Mouse (Mus musculus): ENCODE data around the gene Slc19a2. TPM values are rescaled to one million over a fixed set of nuclear protein-coding genes. Genes with fewer than 3 reads are reported as not detected.

Gene Slc19a2
- polyA plus RNA-seq, 1 experiment from 2014 or later, result 8.1 TPM

DNA sequence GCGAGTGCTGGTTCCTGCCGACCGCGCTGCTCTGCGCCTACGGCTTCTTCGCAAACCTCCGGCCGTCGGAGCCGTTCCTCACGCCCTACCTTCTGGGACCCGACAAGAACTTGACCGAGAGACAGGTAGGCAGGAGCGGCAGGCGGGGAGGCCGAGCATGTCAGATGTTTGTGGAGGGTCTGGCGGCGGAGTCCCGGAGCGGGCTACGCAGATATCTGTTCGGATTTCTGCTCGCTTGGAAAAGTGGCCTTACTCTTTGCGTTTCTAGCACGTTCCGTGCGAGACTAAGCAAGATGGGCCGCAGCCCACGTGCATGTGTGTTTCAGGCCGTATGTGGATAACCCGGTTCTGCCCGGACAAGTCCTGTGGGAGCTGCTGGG is 476 bp downstream of the Slc19a2 start:
- H3K9me3 ChIP-seq (ENCODE audit: control insufficient read depth, low read length), result no peaks in the 10 kb centered on the region
- H3K4me2 ChIP-seq (replicated peaks), result peak overlapping the region; percentile 80
- peak overlapping the region; percentile 60 for H3K9ac ChIP-seq
- no peaks in the 10 kb centered on the region for H3K27me3 ChIP-seq (ENCODE audit: control insufficient read depth, insufficient read depth, low read length)
- under 1% methylated on average over 32 of the region's 33 CpGs for WGBS
- ATAC-seq (ENCODE audit: low FRiP score), result no peak; the same call in 1 of the 2 replicates
- peak overlapping the region; percentile 74 for H3K27ac ChIP-seq
- H3K4me3 ChIP-seq (replicated peaks; ENCODE audit: low read length), result peak overlapping the region; percentile 76
- H3K36me3 ChIP-seq (replicated peaks; ENCODE audit: control insufficient read depth, insufficient read depth), result no peaks in the 10 kb centered on the region
- DNase-seq (ENCODE audit: low spot score), result peak; percentile 54
- H3K4me1 ChIP-seq (replicated peaks; ENCODE audit: control insufficient read depth, insufficient read depth, low read length), result peaks cover 22% of the 10 kb centered on the region

DNA sequence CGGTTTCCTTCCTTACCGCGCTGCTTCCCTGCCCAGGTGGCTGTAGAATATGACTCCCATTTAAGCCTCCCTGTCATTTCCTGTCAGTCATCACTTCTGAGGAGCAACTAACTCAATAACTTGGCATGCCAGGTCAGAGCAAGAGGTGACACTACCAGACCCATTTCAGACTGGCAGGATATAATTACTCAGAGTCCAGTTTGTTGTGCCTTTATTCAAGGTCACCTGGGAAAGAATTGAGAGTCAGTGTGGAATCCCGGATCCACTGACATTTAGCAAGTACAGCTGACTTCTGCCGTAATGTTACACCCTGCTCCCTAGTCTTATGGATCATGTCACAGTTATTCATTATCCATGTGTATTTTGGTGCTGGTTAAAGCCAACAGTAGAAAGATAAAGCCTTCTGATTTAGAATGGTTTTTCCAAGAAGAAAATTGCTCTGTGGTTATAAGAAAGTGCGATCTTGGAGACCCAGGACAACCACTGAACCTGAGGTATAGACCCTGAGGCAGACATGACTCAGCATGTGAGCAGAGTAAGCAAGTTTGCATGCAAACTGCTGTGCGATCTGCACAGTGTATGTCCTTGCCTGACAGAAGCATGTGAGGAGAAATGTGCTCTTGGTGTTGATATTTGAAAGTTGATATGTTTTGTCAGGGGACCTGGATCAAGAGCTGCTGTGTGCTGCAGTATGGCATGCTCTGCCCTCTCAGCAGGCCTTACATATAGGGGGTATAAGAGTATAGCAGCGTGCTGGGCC is 1.7 kb downstream of the Slc19a2 start:
- no peak overlapping the region for H3K4me3 ChIP-seq (replicated peaks; ENCODE audit: low read length)
- H3K9ac ChIP-seq, result no peak overlapping the region
- no peak overlapping the region for H3K27ac ChIP-seq
- 63% methylated on average over 8 of the region's 8 CpGs for WGBS
- H3K4me1 ChIP-seq (replicated peaks; ENCODE audit: control insufficient read depth, insufficient read depth, low read length), result peaks cover 22% of the 10 kb centered on the region
- peak overlapping the region; percentile 80; the same call in 1 of the 2 replicates for H3K4me2 ChIP-seq (replicated peaks)
- ATAC-seq (ENCODE audit: low FRiP score), result no peak
- no peaks in the 10 kb centered on the region for H3K27me3 ChIP-seq (ENCODE audit: control insufficient read depth, insufficient read depth, low read length)
- H3K9me3 ChIP-seq (ENCODE audit: control insufficient read depth, low read length), result no peaks in the 10 kb centered on the region
- no peak for DNase-seq (ENCODE audit: low spot score)
- no peaks in the 10 kb centered on the region for H3K36me3 ChIP-seq (replicated peaks; ENCODE audit: control insufficient read depth, insufficient read depth)

DNA sequence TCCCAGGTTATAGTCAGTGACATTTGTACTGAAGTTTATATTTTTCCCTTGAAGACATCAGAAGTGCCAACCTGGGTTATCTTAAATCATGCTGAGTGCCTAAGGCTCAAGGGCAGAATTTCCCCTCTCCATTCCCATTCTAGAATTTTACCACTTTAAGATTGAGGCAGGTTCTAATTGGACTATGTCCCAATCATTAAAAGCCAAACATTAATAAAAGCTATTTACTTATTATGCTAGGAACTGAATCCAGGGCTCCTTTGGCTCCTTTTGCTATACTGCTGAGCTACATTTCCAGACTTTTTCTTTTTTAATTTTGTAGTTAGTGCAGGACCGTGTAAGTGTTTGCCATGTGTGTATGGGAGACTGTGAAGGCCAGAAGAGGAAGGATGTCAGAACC is 2.6 kb downstream of the Slc19a2 start:
- peaks cover 22% of the 10 kb centered on the region for H3K4me1 ChIP-seq (replicated peaks; ENCODE audit: control insufficient read depth, insufficient read depth, low read length)

DNA sequence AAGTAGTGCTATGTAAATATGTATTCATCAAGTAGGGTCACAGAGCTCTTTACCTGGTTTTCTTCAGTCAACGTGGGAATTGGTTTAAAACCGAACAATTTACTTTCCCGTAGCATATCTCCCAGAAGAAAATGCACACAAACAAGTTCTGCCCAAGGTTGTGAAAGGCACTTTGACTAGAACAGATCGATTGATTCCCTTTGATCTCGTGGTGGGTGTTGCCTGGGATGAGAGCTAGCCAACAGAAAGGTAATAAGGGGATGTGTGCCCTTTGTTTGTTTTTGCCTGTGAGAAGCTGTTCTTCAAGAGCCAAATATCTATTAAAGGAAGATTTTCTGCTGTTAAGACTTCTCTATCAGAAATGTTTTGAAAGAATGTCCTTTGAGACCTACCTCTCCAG is 3.7 kb downstream of the Slc19a2 start:
- H3K4me2 ChIP-seq (replicated peaks), result no peak overlapping the region
- H3K4me1 ChIP-seq (replicated peaks; ENCODE audit: control insufficient read depth, insufficient read depth, low read length), result peaks cover 22% of the 10 kb centered on the region
- peaks cover 6% of the 10 kb centered on the region; the same call in 1 of the 2 replicates for H3K36me3 ChIP-seq (replicated peaks; ENCODE audit: control insufficient read depth, insufficient read depth)
- H3K9ac ChIP-seq, result no peak overlapping the region
- DNase-seq (ENCODE audit: low spot score) (no peak), ATAC-seq (ENCODE audit: low FRiP score) (no peak)
- no peak overlapping the region for H3K4me3 ChIP-seq (replicated peaks; ENCODE audit: low read length)
- H3K27me3 ChIP-seq (ENCODE audit: control insufficient read depth, insufficient read depth, low read length), result no peaks in the 10 kb centered on the region
- 85% methylated on average over 5 of the region's 5 CpGs for WGBS
- H3K27ac ChIP-seq, result no peak overlapping the region
- H3K9me3 ChIP-seq (ENCODE audit: control insufficient read depth, low read length), result no peaks in the 10 kb centered on the region

More for the DNA sequence above, 2.6 kb downstream of the Slc19a2 start:
- Histone ChIP-seq H3K9me3 (ENCODE audit: control insufficient read depth, low read length) (no peaks in the 10 kb centered on the region), H3K27ac (no peak overlapping the region), H3K36me3 (replicated peaks; ENCODE audit: control insufficient read depth, insufficient read depth) (no peaks in the 10 kb centered on the region), H3K4me3 (replicated peaks; ENCODE audit: low read length) (no peak overlapping the region), H3K27me3 (ENCODE audit: control insufficient read depth, insufficient read depth, low read length) (no peaks in the 10 kb centered on the region), H3K9ac (no peak overlapping the region), H3K4me2 (replicated peaks) (no peak overlapping the region)
- WGBS, result 86% methylated on average over 1 of the region's 1 CpGs
- no peak for DNase-seq (ENCODE audit: low spot score)
- ATAC-seq (ENCODE audit: low FRiP score), result no peak

DNA sequence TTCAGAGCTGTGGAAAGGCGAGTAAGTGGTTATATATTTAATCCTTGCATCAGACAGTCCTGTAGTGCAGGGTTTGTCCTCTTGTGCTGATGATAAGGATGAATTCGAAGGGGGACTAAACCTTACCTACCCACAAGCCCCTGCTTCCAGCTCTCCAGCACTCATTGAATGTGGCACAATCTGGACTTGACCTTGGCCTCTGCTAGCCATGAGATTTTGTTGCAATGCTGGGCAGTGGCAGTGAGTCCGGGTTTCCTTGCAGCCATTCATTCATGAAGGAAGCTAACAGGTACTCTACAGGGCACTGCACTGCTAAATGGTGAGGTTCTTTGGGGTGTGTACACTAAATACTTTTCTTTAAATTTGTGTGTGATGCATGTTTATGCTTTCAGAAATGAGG is 6.0 kb downstream of the Slc19a2 start:
- Histone ChIP-seq H3K9me3 (ENCODE audit: control insufficient read depth, low read length) (no peaks in the 10 kb centered on the region), H3K27me3 (ENCODE audit: control insufficient read depth, insufficient read depth, low read length) (no peaks in the 10 kb centered on the region), H3K4me3 (replicated peaks; ENCODE audit: low read length) (no peak overlapping the region), H3K36me3 (replicated peaks; ENCODE audit: control insufficient read depth, insufficient read depth) (peaks cover 6% of the 10 kb centered on the region; the same call in 1 of the 2 replicates), H3K4me2 (replicated peaks) (no peak overlapping the region), H3K27ac (no peak overlapping the region), H3K9ac (no peak overlapping the region), H3K4me1 (replicated peaks; ENCODE audit: control insufficient read depth, insufficient read depth, low read length) (peaks cover 11% of the 10 kb centered on the region)
- WGBS, result 82% methylated on average over 3 of the region's 3 CpGs
- no peak for ATAC-seq (ENCODE audit: low FRiP score)
- no peak for DNase-seq (ENCODE audit: low spot score)

DNA sequence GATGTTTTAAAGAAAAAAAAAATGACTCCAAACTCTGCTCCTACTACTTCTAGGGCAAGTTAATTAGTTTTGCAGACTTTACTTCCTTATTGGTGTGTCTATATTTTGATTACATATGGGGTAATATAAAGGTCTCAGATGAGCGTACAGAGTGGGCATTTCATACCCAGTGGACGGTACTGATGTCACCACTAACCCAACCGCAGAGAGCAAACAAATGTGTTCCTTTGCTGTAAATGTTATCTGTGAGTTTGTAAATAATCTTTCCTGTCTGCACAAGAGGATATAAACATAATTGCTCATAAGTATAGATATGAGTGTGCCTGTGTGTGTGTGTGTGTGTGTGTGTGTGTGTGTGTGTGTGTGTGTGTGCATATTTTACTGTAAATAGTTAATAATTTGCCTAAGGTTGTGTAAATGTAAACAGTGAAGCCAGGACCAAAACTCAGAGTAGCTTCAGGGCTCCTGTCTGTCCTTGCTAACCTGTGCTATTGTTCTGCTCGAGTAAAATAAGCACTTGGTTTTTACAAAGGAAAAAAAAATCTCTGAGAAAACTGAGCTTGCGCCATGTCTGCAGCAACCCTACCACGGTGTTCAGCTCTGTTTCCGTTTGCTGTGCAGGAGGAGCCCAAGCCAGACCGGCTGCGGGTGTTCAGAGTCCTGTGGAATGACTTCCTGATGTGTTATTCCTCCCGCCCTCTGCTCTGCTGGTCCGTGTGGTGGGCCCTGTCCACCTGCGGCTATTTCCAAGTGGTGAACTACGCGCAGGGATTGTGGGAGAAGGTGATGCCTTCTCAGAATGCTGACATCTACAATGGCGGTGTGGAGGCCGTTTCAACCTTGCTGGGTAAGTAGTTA is 11.6 kb downstream of the Slc19a2 start:
- H3K27me3 ChIP-seq (ENCODE audit: control insufficient read depth, insufficient read depth, low read length), result no peaks in the 10 kb centered on the region
- no peaks in the 10 kb centered on the region for H3K9me3 ChIP-seq (ENCODE audit: control insufficient read depth, low read length)
- peaks cover 22% of the 10 kb centered on the region for H3K36me3 ChIP-seq (replicated peaks; ENCODE audit: control insufficient read depth, insufficient read depth)
- H3K27ac ChIP-seq, result no peak overlapping the region
- H3K4me1 ChIP-seq (replicated peaks; ENCODE audit: control insufficient read depth, insufficient read depth, low read length), result no peaks in the 10 kb centered on the region
- 85% methylated on average over 16 of the region's 16 CpGs for WGBS
- ATAC-seq (ENCODE audit: low FRiP score) (no peak), DNase-seq (ENCODE audit: low spot score) (no peak)
- no peak overlapping the region for H3K9ac ChIP-seq
- H3K4me3 ChIP-seq (replicated peaks; ENCODE audit: low read length), result no peak overlapping the region
- H3K4me2 ChIP-seq (replicated peaks), result no peak overlapping the region

DNA sequence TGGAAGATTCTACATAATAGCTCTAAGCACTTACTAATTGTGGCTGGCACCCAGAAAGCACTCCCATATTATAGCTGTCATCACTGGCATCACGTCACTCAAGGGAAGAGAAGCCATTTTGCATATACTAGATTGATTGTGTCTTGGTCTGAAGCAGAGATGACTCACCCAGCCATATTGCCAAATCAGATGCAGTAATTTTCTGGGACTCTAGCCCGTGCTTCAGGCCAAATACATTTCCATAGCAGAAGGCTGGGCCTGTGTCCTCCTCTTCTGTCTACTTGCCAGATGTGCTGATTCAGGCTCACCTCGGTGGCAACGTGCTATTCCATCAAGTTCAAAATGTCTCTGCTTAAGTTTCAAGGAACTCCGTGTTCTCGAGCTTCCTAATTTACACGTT is 12.7 kb downstream of the Slc19a2 start:
- whole genome bisulfite sequencing, result 93% methylated on average over 7 of the region's 7 CpGs
- Histone ChIP-seq H3K9me3 (ENCODE audit: control insufficient read depth, low read length) (no peaks in the 10 kb centered on the region), H3K9ac (no peak overlapping the region), H3K4me3 (replicated peaks; ENCODE audit: low read length) (no peak overlapping the region), H3K27ac (no peak overlapping the region), H3K4me2 (replicated peaks) (no peak overlapping the region), H3K27me3 (ENCODE audit: control insufficient read depth, insufficient read depth, low read length) (no peaks in the 10 kb centered on the region), H3K4me1 (replicated peaks; ENCODE audit: control insufficient read depth, insufficient read depth, low read length) (no peaks in the 10 kb centered on the region), H3K36me3 (replicated peaks; ENCODE audit: control insufficient read depth, insufficient read depth) (peaks cover 22% of the 10 kb centered on the region)
- DNase-seq (ENCODE audit: low spot score) (no peak), ATAC-seq (ENCODE audit: low FRiP score) (no peak)

DNA sequence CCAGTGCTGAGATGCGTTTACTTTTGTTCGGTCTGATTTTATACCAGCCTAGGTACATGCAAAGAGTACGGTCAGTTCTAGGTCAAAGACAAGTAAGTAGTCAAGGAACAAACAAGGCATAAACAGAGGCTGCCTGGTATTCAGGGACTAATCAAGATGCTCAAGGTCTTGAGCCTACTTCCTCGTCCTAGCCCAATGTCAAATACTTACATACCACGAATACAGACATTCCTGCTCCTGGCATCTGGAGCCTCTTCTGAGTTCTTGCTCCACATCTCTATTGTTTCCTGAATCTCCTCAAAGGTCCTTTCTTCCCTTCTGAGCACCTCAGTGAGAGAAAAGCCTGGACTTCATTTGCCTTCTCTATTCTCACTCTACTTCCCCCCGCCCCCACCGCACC is 22.1 kb downstream of the Slc19a2 start:
- Histone ChIP-seq H3K9ac (no peak overlapping the region), H3K4me1 (replicated peaks; ENCODE audit: control insufficient read depth, insufficient read depth, low read length) (no peaks in the 10 kb centered on the region), H3K9me3 (ENCODE audit: control insufficient read depth, low read length) (no peaks in the 10 kb centered on the region), H3K4me2 (replicated peaks) (no peak overlapping the region), H3K4me3 (replicated peaks; ENCODE audit: low read length) (no peak overlapping the region), H3K27me3 (ENCODE audit: control insufficient read depth, insufficient read depth, low read length) (no peaks in the 10 kb centered on the region), H3K27ac (no peak overlapping the region), H3K36me3 (replicated peaks; ENCODE audit: control insufficient read depth, insufficient read depth) (no peaks in the 10 kb centered on the region)
- DNase-seq (ENCODE audit: low spot score), result no peak
- no peak for ATAC-seq (ENCODE audit: low FRiP score)
- 91% methylated on average over 7 of the region's 7 CpGs for WGBS

DNA sequence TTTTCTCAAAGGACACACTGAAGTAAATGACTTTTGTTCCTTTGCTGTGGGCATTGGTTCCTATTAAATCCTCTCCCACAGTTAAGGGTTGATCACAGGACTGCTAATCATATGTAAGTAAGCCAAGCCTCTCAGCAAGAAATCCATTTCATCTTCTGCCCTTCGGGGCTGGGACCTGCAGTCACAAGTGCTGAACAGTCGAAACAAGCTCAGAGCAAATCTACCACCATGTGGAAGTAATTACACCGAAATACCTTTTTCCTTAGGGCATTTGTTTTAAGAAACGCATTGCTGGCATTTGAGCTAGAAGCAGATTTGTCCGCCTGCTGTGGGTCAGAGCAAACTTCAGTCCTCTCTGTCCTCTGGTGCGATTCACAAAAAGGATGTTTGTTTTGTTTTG is 24.8 kb downstream of the Slc19a2 start:
- Histone ChIP-seq H3K4me1 (replicated peaks; ENCODE audit: control insufficient read depth, insufficient read depth, low read length) (no peaks in the 10 kb centered on the region), H3K9me3 (ENCODE audit: control insufficient read depth, low read length) (no peaks in the 10 kb centered on the region), H3K4me2 (replicated peaks) (no peak overlapping the region), H3K27me3 (ENCODE audit: control insufficient read depth, insufficient read depth, low read length) (no peaks in the 10 kb centered on the region), H3K9ac (no peak overlapping the region), H3K27ac (no peak overlapping the region), H3K4me3 (replicated peaks; ENCODE audit: low read length) (no peak overlapping the region), H3K36me3 (replicated peaks; ENCODE audit: control insufficient read depth, insufficient read depth) (no peaks in the 10 kb centered on the region)
- 74% methylated on average over 6 of the region's 6 CpGs for WGBS
- no peak for ATAC-seq (ENCODE audit: low FRiP score)
- no peak for DNase-seq (ENCODE audit: low spot score)

Data from hindbrain, embryonic 14.5 days (tissue).